Comparison of ENCODE assay signal across 20 mouse cellular contexts in the genomic region with DNA sequence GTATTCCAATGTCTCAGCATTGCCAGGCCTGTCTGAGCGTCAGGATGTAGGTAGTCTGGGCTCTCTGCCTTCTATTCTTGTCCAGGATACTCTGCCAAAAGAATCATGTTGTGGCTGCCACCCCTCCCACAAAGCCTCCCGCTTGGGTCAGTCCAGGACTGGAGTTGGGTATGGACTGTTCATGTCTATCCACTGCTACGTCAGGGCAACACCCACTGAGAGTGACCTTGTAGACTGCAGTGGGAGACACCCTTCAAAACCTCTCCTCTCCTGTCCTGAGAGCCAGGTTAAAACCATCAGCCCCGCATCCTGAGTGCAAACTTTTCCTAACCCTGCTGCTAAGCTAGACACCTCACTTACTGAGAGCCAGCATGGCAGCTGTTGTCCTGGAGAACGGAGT. TPM values are rescaled to one million over a fixed set of nuclear protein-coding genes. Genes with fewer than 3 reads are reported as not detected.
A peak's percentile ranks its signal among the peaks of the same experiment; 100 is the strongest.
DNase-seq lines count a peak whose midpoint lies in the region; ATAC-seq and TF ChIP-seq lines count a peak whose summit lies in the region.
"Had no signal": no experiment of that assay in that cellular context is flagged by ENCODE, and none has a peak within 500 bp of the region (broad histone marks: within the 10 kb centered on the region; RNA-seq: fewer than 3 reads in every experiment).

A gene (plus strand): TSS at position 150 of the 400 bp plus-strand sequence.

- H3K36me3 ChIP-seq in heart, adult 2 months (ENCODE audit: control insufficient read depth, insufficient read depth, low read length): no peaks in the 10 kb centered on the region
- no peaks in the 10 kb centered on the region for H3K36me3 ChIP-seq in kidney, embryonic 15.5 days
- H3K36me3 ChIP-seq in liver, embryonic 16.5 days (ENCODE audit: control insufficient read depth, insufficient read depth): no peaks in the 10 kb centered on the region
- H3K36me3 ChIP-seq in embryonic facial prominence, embryonic 10.5 days (replicated peaks): no peaks in the 10 kb centered on the region
- H3K36me3 ChIP-seq: G1E; limb, embryonic 13.5 days; neural tube, embryonic 12.5 days had no signal

- H3K27ac ChIP-seq in heart, adult 2 months: no peak within 1 kb of the TSS
- H3K27ac ChIP-seq in kidney, embryonic 15.5 days: peak within 1 kb of the TSS; percentile 64
- peak within 1 kb of the TSS; percentile 10; the same call in 1 of the 2 replicates for H3K27ac ChIP-seq in liver, embryonic 16.5 days (ENCODE audit: low read length)
- no peak within 1 kb of the TSS for H3K27ac ChIP-seq in embryonic facial prominence, embryonic 10.5 days (replicated peaks)
- H3K27ac ChIP-seq: layer of hippocampus, adult 2 months; limb, embryonic 13.5 days; neural tube, embryonic 12.5 days had no signal

- intact Hi-C loops in heart, adult 2 months (cut with DNase I): no loop called here
- intact Hi-C loops in heart, postnatal 25 days (cut with DNase I): no loop called here

- TF ChIP-seq CTCF in heart, adult 2 months (IDR thresholded peaks at IDR 0.05): no peak

- no peak for TF ChIP-seq POLR2A in heart, adult 2 months (IDR thresholded peaks at IDR 0.05; ENCODE audit: insufficient read depth, low read depth, low read length)

- H3K79me2 ChIP-seq in heart, adult 2 months (replicated peaks; ENCODE audit: control insufficient read depth, insufficient read depth, low read length): no peaks in the 10 kb centered on the region

- ATAC-seq in kidney, embryonic 15.5 days (replicated peaks; ENCODE audit: low FRiP score): no peak
- peak; percentile 72 for ATAC-seq in liver, embryonic 16.5 days (ENCODE audit: low read depth)

- no peaks in the 10 kb centered on the region for H3K9me3 ChIP-seq in kidney, embryonic 15.5 days (replicated peaks)
- H3K9me3 ChIP-seq in liver, embryonic 16.5 days (replicated peaks; ENCODE audit: control insufficient read depth, low read length): no peaks in the 10 kb centered on the region
- H3K9me3 ChIP-seq in embryonic facial prominence, embryonic 10.5 days: no peaks in the 10 kb centered on the region
- H3K9me3 ChIP-seq: limb, embryonic 13.5 days; neural tube, embryonic 12.5 days had no signal

- no peak for TF ChIP-seq EP300 in heart, adult 2 months (IDR thresholded peaks at IDR 0.05; ENCODE audit: insufficient read depth, low read depth, low read length)

- H3K4me1 ChIP-seq in heart, adult 2 months (ENCODE audit: control insufficient read depth, insufficient read depth, low read length): no peaks in the 10 kb centered on the region
- 0 out of 2 replicates have a peak, but pooled peaks cover 6% of the 10 kb centered on the region for H3K4me1 ChIP-seq in kidney, embryonic 15.5 days
- H3K4me1 ChIP-seq in liver, embryonic 16.5 days (ENCODE audit: control insufficient read depth, low read depth, low read length): no peaks in the 10 kb centered on the region; the same call in 1 of the 2 replicates
- H3K4me1 ChIP-seq in embryonic facial prominence, embryonic 10.5 days: no peaks in the 10 kb centered on the region
- H3K4me1 ChIP-seq: limb, embryonic 13.5 days; megakaryocyte, embryonic 14.5 days; neural tube, embryonic 12.5 days had no signal

- H3K9ac ChIP-seq in heart, adult 2 months (ENCODE audit: low read depth, low read length): no peak within 1 kb of the TSS
- H3K9ac ChIP-seq in kidney, embryonic 15.5 days: no peak within 1 kb of the TSS
- H3K9ac ChIP-seq in liver, embryonic 16.5 days (ENCODE audit: low read depth, low read length): 0 out of 2 replicates have a peak within 1 kb of the TSS, but pooled peaks have one; percentile 1
- H3K9ac ChIP-seq: limb, embryonic 13.5 days; neural tube, embryonic 12.5 days had no signal

- H3K4me2 ChIP-seq in kidney, embryonic 15.5 days: peak within 1 kb of the TSS; percentile 23; the same call in 1 of the 2 replicates
- H3K4me2 ChIP-seq in liver, embryonic 16.5 days (ENCODE audit: low read depth, low read length): peak within 1 kb of the TSS; percentile 37
- H3K4me2 ChIP-seq: limb, embryonic 13.5 days; neural tube, embryonic 12.5 days had no signal

- H3K4me3 ChIP-seq in heart, adult 2 months: no peak within 1 kb of the TSS
- H3K4me3 ChIP-seq in kidney, embryonic 15.5 days (replicated peaks): no peak within 1 kb of the TSS
- peak within 1 kb of the TSS; percentile 39 for H3K4me3 ChIP-seq in liver, embryonic 16.5 days (ENCODE audit: low read depth, low read length)
- H3K4me3 ChIP-seq in embryonic facial prominence, embryonic 10.5 days: no peak within 1 kb of the TSS
- H3K4me3 ChIP-seq: layer of hippocampus, adult 2 months; limb, embryonic 13.5 days; megakaryocyte, embryonic 14.5 days; neural tube, embryonic 12.5 days had no signal

- H3K27me3 ChIP-seq in heart, adult 2 months (ENCODE audit: control insufficient read depth, insufficient read depth, low read length): peaks cover 3% of the 10 kb centered on the region; the same call in 1 of the 2 replicates
- H3K27me3 ChIP-seq in kidney, embryonic 15.5 days: peaks cover 6% of the 10 kb centered on the region; the same call in 1 of the 2 replicates
- H3K27me3 ChIP-seq in liver, embryonic 16.5 days (ENCODE audit: control insufficient read depth, insufficient read depth, low read depth, low read length): no peaks in the 10 kb centered on the region
- H3K27me3 ChIP-seq in embryonic facial prominence, embryonic 10.5 days (replicated peaks; ENCODE audit: low read depth, poor library complexity, severe bottlenecking): no peaks in the 10 kb centered on the region
- H3K27me3 ChIP-seq: limb, embryonic 13.5 days; megakaryocyte, embryonic 14.5 days; neural tube, embryonic 12.5 days had no signal

- DNase-seq in heart, adult 2 months: peak in 1 of 2 experiments; percentile 13
- DNase-seq in heart, postnatal 25 days (ENCODE audit: low spot score): no peak
- DNase-seq in kidney, postnatal 36 days: peak; percentile 77 to 90
- DNase-seq in frontal cortex, postnatal 36 days (ENCODE audit: low spot score in 2 of 2): no peak
- no peak for DNase-seq in embryonic facial prominence, embryonic 10.5 days (ENCODE audit: low spot score)
- DNase-seq: cerebellum, postnatal 36 days; gastrocnemius, postnatal 36 days; lung, postnatal 10 days; right cerebral cortex, postnatal 14 days had no signal

- WGBS in heart, adult 2 months: 63% methylated on average over 5 of the region's 5 CpGs
- WGBS in kidney, embryonic 15.5 days: 83% methylated on average over 5 of the region's 5 CpGs
- WGBS in liver, embryonic 16.5 days (ENCODE audit: insufficient replicate concordance): 42% methylated on average over 5 of the region's 5 CpGs
- 88% methylated on average over 5 of the region's 5 CpGs for WGBS in embryonic facial prominence, embryonic 10.5 days

RNA-seq across cellular contexts. Expression of the gene that starts here (rescaled TPM):
- 10 to 100 TPM; 11.2 to 12.0 TPM for total RNA-seq in heart, adult 2 months (2021)
- polyA plus RNA-seq in heart, adult 2 months (2012; rRNA removed): 0.14 and 0.56 TPM in 2 replicates
- total RNA-seq in heart, postnatal 25 days (2021): 1 to 10 TPM; 1.5 to 1.8 TPM
- polyA plus RNA-seq in kidney, embryonic 15.5 days (2015; fragmentation: Nextera tagmentation; extraction: Ambion mirVana): 3.1 and 3.3 TPM in 2 replicates
- 48.3 and 48.7 TPM in 2 replicates for polyA plus RNA-seq in liver, embryonic 16.5 days (2015; fragmentation: Nextera tagmentation; extraction: Ambion mirVana)
- polyA plus RNA-seq in embryonic facial prominence, embryonic 10.5 days (2016; fragmentation: Nextera tagmentation; extraction: Ambion mirVana): not detected in 2 replicates
- total RNA-seq: G1E; gastrocnemius, postnatal 36 days; hematopoietic stem cell, adult 5-6 weeks; layer of hippocampus, adult 2 months; midbrain, postnatal 0 days had no signal
- polyA plus RNA-seq: embryonic facial prominence, embryonic 11.5 days; G1E; urinary bladder, adult 2 months had no signal

Comparison
In these comparisons a context has a peak if more than half of its experiments do, and no peak if none do; other contexts are left out.
1. RNA of the gene that starts here (total RNA-seq): 11.2 to 12.0 TPM in heart, adult 2 months; 1.5 to 1.8 TPM in heart, postnatal 25 days; every median in the first group is over 4 times any median in the second.
2. RNA of the gene that starts here (polyA plus RNA-seq): 48.3 to 48.7 TPM in liver, embryonic 16.5 days; 3.1 to 3.3 TPM in kidney, embryonic 15.5 days, 0.14 to 0.56 TPM in heart, adult 2 months and not detected in embryonic facial prominence, embryonic 10.5 days; every median in the first group is over 10 times any median in the second.
3. DNase-seq: peak in kidney, postnatal 36 days (2 of 2); none in heart, postnatal 25 days (single experiment), frontal cortex, postnatal 36 days (0 of 2) and embryonic facial prominence, embryonic 10.5 days (single experiment).
4. H3K27ac ChIP-seq: peak in kidney, embryonic 15.5 days (single experiment) and liver, embryonic 16.5 days (single experiment); none in heart, adult 2 months (single experiment) and embryonic facial prominence, embryonic 10.5 days (single experiment).